Comparison of ENCODE assay signal across 8 mouse cellular contexts in the genomic region with DNA sequence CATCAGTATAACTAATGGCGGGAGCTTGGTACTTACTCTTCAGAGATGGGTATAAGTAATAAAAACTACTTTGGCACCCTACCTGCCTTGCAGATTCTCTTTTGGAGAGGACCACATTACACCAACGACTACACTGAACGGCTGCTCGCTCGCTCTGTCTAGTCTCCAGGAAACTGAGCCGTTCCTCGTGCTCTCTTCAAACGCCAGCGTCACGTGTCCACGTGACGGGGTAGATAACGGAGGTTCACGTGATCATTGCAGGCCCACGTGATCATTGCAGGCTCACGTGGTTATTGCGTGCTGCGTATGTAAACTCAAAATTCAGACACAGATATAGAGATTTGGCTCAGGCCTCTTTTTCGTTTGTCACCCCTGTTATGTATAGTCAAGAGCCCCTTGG. TPM values are rescaled to one million over a fixed set of nuclear protein-coding genes. Genes with fewer than 3 reads are reported as not detected.
DNase-seq lines count a peak whose midpoint lies in the region; ATAC-seq and TF ChIP-seq lines count a peak whose summit lies in the region.

A gene (minus strand): TSS at position 209 of the 400 bp plus-strand sequence.

- ATAC-seq in kidney, embryonic 14.5 days (ENCODE audit: low FRiP score, low TSS enrichment), result no peak
- ATAC-seq in hindbrain, embryonic 14.5 days (ENCODE audit: low FRiP score), result no peak
- no peak for ATAC-seq in midbrain, embryonic 14.5 days (ENCODE audit: low FRiP score, low TSS enrichment)
- ATAC-seq in frontal cortex, adult (ENCODE audit: low TSS enrichment), result no peak

- no peak for TF ChIP-seq POLR2A in cortical plate, adult 2 months (IDR thresholded peaks at IDR 0.05; ENCODE audit: extremely low read depth, insufficient read depth, low read length)

- H3K36me3 ChIP-seq in kidney, embryonic 14.5 days (ENCODE audit: control insufficient read depth, insufficient read depth, low read length), result no peaks in the 10 kb centered on the region
- H3K36me3 ChIP-seq in hindbrain, embryonic 14.5 days (replicated peaks; ENCODE audit: control insufficient read depth, insufficient read depth), result no peaks in the 10 kb centered on the region
- no peaks in the 10 kb centered on the region for H3K36me3 ChIP-seq in midbrain, embryonic 14.5 days (ENCODE audit: control insufficient read depth, insufficient read depth, low read length)

- peak within 1 kb of the TSS; percentile 30 for H3K4me2 ChIP-seq in kidney, embryonic 14.5 days (replicated peaks; ENCODE audit: low read depth, low read length)
- peak within 1 kb of the TSS; percentile 49 for H3K4me2 ChIP-seq in hindbrain, embryonic 14.5 days (replicated peaks)
- peak within 1 kb of the TSS; percentile 47 for H3K4me2 ChIP-seq in midbrain, embryonic 14.5 days (ENCODE audit: low read length)

- H3K4me3 ChIP-seq in kidney, embryonic 14.5 days (ENCODE audit: low read length), result peak within 1 kb of the TSS; percentile 28
- peak within 1 kb of the TSS; percentile 38 for H3K4me3 ChIP-seq in cortical plate, adult 2 months (ENCODE audit: insufficient read depth, low read length)
- H3K4me3 ChIP-seq in hindbrain, embryonic 14.5 days (replicated peaks; ENCODE audit: low read length), result peak within 1 kb of the TSS; percentile 33
- H3K4me3 ChIP-seq in midbrain, embryonic 14.5 days (replicated peaks; ENCODE audit: low read depth, low read length), result peak within 1 kb of the TSS; percentile 26

- H3K27ac ChIP-seq in kidney, embryonic 14.5 days (ENCODE audit: low read depth, low read length), result no peak within 1 kb of the TSS
- no peak within 1 kb of the TSS for H3K27ac ChIP-seq in cortical plate, adult 2 months (ENCODE audit: insufficient read depth, low read length)
- no peak within 1 kb of the TSS for H3K27ac ChIP-seq in hindbrain, embryonic 14.5 days
- H3K27ac ChIP-seq in midbrain, embryonic 14.5 days (replicated peaks; ENCODE audit: low read depth, low read length), result no peak within 1 kb of the TSS

- H3K9ac ChIP-seq in kidney, embryonic 14.5 days (ENCODE audit: low read depth, low read length), result no peak within 1 kb of the TSS
- no peak within 1 kb of the TSS; the same call in 1 of the 2 replicates for H3K9ac ChIP-seq in hindbrain, embryonic 14.5 days
- H3K9ac ChIP-seq in midbrain, embryonic 14.5 days (replicated peaks; ENCODE audit: low read length), result no peak within 1 kb of the TSS

- H3K9me3 ChIP-seq in kidney, embryonic 14.5 days (ENCODE audit: control insufficient read depth, low read length), result peaks cover 10% of the 10 kb centered on the region
- H3K9me3 ChIP-seq in hindbrain, embryonic 14.5 days (ENCODE audit: control insufficient read depth, low read length), result no peaks in the 10 kb centered on the region
- H3K9me3 ChIP-seq in midbrain, embryonic 14.5 days (ENCODE audit: control insufficient read depth, low read length), result no peaks in the 10 kb centered on the region

- H3K27me3 ChIP-seq in kidney, embryonic 14.5 days (ENCODE audit: control insufficient read depth, insufficient read depth, low read length), result no peaks in the 10 kb centered on the region
- H3K27me3 ChIP-seq in hindbrain, embryonic 14.5 days (ENCODE audit: control insufficient read depth, insufficient read depth, low read length), result no peaks in the 10 kb centered on the region; the same call in 1 of the 2 replicates
- no peaks in the 10 kb centered on the region for H3K27me3 ChIP-seq in midbrain, embryonic 14.5 days (ENCODE audit: control insufficient read depth, insufficient read depth, low read length)

- TF ChIP-seq CTCF in cortical plate, adult 2 months (IDR thresholded peaks at IDR 0.05; ENCODE audit: extremely low read depth, insufficient read depth, low read length), result no peak

- 87% methylated on average over 19 of the region's 19 CpGs for whole genome bisulfite sequencing in kidney, embryonic 14.5 days
- 91% methylated on average over 19 of the region's 19 CpGs for WGBS in hindbrain, embryonic 14.5 days
- 90% methylated on average over 19 of the region's 19 CpGs for whole genome bisulfite sequencing in midbrain, embryonic 14.5 days

- no peak for DNase-seq in kidney, postnatal 14 days
- DNase-seq in hindbrain, embryonic 14.5 days (ENCODE audit: low spot score), result no peak
- no peak for DNase-seq in midbrain, embryonic 14.5 days
- no peak for DNase-seq in ovary, adult 18-20 months (ENCODE audit: low spot score)
- no peak for DNase-seq in right cerebral cortex, postnatal 14 days

- H3K4me1 ChIP-seq in kidney, embryonic 14.5 days (ENCODE audit: control insufficient read depth, insufficient read depth, low read length), result no peaks in the 10 kb centered on the region
- H3K4me1 ChIP-seq in cortical plate, adult 2 months (ENCODE audit: control insufficient read depth, insufficient read depth, low read length), result no peaks in the 10 kb centered on the region
- no peaks in the 10 kb centered on the region for H3K4me1 ChIP-seq in hindbrain, embryonic 14.5 days (replicated peaks; ENCODE audit: control insufficient read depth, insufficient read depth, low read length)
- no peaks in the 10 kb centered on the region for H3K4me1 ChIP-seq in midbrain, embryonic 14.5 days (ENCODE audit: control insufficient read depth, insufficient read depth, low read length)

RNA-seq across cellular contexts. Expression of the gene that starts here (rescaled TPM):
- 0.64 and 0.84 TPM in 2 replicates for polyA plus RNA-seq in kidney, embryonic 14.5 days (2014; fragmentation: Nextera tagmentation; extraction: Ambion mirVana)
- polyA plus RNA-seq in cortical plate, adult 2 months (2012; rRNA removed), result 0.08 and 0.19 TPM in 2 replicates
- 0.37 and 0.52 TPM in 2 replicates for polyA plus RNA-seq in hindbrain, embryonic 14.5 days (2014; fragmentation: Nextera tagmentation; extraction: Ambion mirVana)
- 0.27 and 0.43 TPM in 2 replicates for polyA plus RNA-seq in midbrain, embryonic 14.5 days (2014; fragmentation: Nextera tagmentation; extraction: Ambion mirVana)
